ENCODE assay signal across 1 mouse cellular context in the genomic region with DNA sequence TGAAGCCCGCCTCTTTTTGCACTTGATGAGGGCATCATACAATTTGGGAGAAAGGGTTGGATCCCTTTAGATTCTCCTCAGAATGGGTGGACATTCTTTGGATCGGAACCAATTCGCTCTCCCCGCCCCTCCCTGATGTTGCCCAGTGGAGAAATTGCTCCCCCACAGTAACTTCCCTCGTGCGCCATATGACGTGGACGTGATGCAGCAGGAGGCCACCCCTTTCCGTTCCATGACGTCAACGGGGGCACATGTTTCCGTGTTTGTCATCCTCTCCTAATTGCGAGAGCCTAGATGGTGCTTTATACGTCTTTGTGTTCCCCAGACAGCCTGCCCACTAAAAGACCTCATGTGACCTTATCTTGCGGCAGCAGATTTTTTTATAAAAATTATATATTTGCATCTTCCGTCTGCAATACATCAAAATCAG.
TF ChIP-seq lines count a peak whose summit lies in the region.

No protein-coding gene starts in this region.

TF ChIP-seq in CH12.LX, 34 proteins besides CTCF, POLR2A, EP300 and RAD21 (continued from another document):
- no peak; the same call in 1 of the 2 replicates for TF ChIP-seq NELFE (IDR thresholded peaks at IDR 0.05; ENCODE audit: low read depth, low read length)
- TF ChIP-seq SMC3 (IDR thresholded peaks at IDR 0.05; ENCODE audit: low read depth, low read length): no peak
- peak; percentile 72 for TF ChIP-seq MXI1 (IDR thresholded peaks at IDR 0.05; ENCODE audit: low read depth, low read length)
- peak; percentile 91 for TF ChIP-seq ETS1 (conservative IDR thresholded peaks at IDR 0.05; ENCODE audit: low read depth, low read length)
- TF ChIP-seq ELF1 (IDR thresholded peaks at IDR 0.05; ENCODE audit: low read depth, low read length): peak; percentile 77; the same call in 1 of the 2 replicates
- peak; percentile 57; the same call in 1 of the 2 replicates for TF ChIP-seq SIN3A (IDR thresholded peaks at IDR 0.05; ENCODE audit: low read length)
- TF ChIP-seq CHD2 (IDR thresholded peaks at IDR 0.05; ENCODE audit: low read length): peak; percentile 42; the same call in 1 of the 2 replicates
- TF ChIP-seq RCOR1 (conservative IDR thresholded peaks at IDR 0.05; ENCODE audit: low read depth, low read length): no peak
- TF ChIP-seq ZMIZ1 (IDR thresholded peaks at IDR 0.05; ENCODE audit: low read depth, low read length): no peak; the same call in 1 of the 2 replicates
- TF ChIP-seq E2F4 (IDR thresholded peaks at IDR 0.05; ENCODE audit: insufficient replicate concordance, low read depth, low read length): no peak
- TF ChIP-seq USF2 (conservative IDR thresholded peaks at IDR 0.05; ENCODE audit: low read depth, low read length): 0 out of 2 replicates have a peak, but pooled peaks have one; percentile 20
- TF ChIP-seq MYC (IDR thresholded peaks at IDR 0.05; ENCODE audit: low read depth, low read length): peak; percentile 86
- TF ChIP-seq HCFC1 (IDR thresholded peaks at IDR 0.05; ENCODE audit: low read depth, low read length): peak; percentile 41
- TF ChIP-seq USF1 (IDR thresholded peaks at IDR 0.05; ENCODE audit: low read depth, low read length): peak; percentile 39
- TF ChIP-seq CHD1 (IDR thresholded peaks at IDR 0.05; ENCODE audit: low read depth, low read length): 0 out of 2 replicates have a peak, but pooled peaks have one; percentile 24
- TF ChIP-seq MAX (IDR thresholded peaks at IDR 0.05; ENCODE audit: low read length): peak; percentile 94
- no peak for TF ChIP-seq TBP (conservative IDR thresholded peaks at IDR 0.05; ENCODE audit: low read depth, low read length)
- TF ChIP-seq ZKSCAN1 (IDR thresholded peaks at IDR 0.05; ENCODE audit: borderline replicate concordance, low read depth, low read length): no peak
